Mouse (Mus musculus): ENCODE results near the gene Olfr821. TPM values are rescaled to one million over a fixed set of nuclear protein-coding genes. Genes with fewer than 3 reads are reported as not detected.

Gene Olfr821
- total and polyA plus RNA-seq, 3 experiments = not detected

DNA sequence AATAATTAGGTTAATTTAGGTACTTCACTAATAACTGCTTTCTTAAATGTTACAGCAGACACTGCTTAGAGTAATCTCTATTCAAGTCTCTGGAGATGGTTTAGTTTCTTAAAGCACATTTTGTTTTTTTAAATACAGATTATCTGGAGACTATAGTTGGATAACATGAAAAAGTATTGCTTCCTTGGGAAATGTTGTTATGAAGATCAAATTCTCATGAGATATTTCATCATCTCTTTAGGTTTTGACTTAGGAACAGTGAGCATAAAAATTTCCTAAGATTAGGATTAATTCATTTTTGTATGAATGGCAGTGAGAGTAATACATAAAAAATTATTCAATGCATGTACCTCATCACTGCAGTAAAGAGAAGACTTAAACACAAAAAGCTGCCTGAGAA, 40.8 kb downstream of the Olfr821 start, which contains the start of gene Olfr822:
TSS of gene Olfr822 (plus strand) at position 301 of the 400 bp plus-strand sequence.
- Histone ChIP-seq H3K4me1 (ENCODE audit: insufficient read depth, low read depth, low read length) (no peaks in the 10 kb centered on the region), H3K9me3 (replicated peaks) (no peaks in the 10 kb centered on the region), H3K4me3 (ENCODE audit: low read depth, low read length) (no peak within 1 kb of the TSS), H3K36me3 (replicated peaks) (no peaks in the 10 kb centered on the region), H3K27me3 (ENCODE audit: insufficient read depth, low read length) (no peaks in the 10 kb centered on the region)
- TF ChIP-seq POLR2AphosphoS5 (IDR thresholded peaks at IDR 0.05; ENCODE audit: insufficient replicate concordance, low read depth, low read length) (no peak), CTCF (IDR thresholded peaks at IDR 0.05; ENCODE audit: low read depth, low read length) (no peak), TAL1 (conservative IDR thresholded peaks at IDR 0.05; ENCODE audit: low read depth, low read length) (no peak), GATA1 (IDR thresholded peaks at IDR 0.05; ENCODE audit: borderline replicate concordance, low read length) (no peak), GATA2 (IDR thresholded peaks at IDR 0.05; ENCODE audit: borderline replicate concordance, low read depth, low read length) (no peak)
- no peak for DNase-seq (ENCODE audit: low spot score)
- ATAC-seq (ENCODE audit: extremely low read depth, insufficient number of reproducible peaks, low FRiP score, poor library complexity, severe bottlenecking) = no peak

Other genes with a start within 250 kb of the Olfr821 start
- gene Olfr810, start 235.4 kb upstream of the Olfr821 start, total RNA-seq (2014; fragmentation: Nextera tagmentation) = not detected in 2 replicates
- 0.05 and 0.06 TPM in 2 replicates for gene Olfr810, start 235.4 kb upstream of the Olfr821 start, total RNA-seq (2017)
- not detected in 2 replicates for gene Olfr810, start 235.4 kb upstream of the Olfr821 start, polyA plus RNA-seq (2012)
- not detected in 2 replicates for gene Olfr811, start 226.0 kb upstream of the Olfr821 start, total RNA-seq (2014; fragmentation: Nextera tagmentation)
- 0.12 and 0.16 TPM in 2 replicates for gene Olfr811, start 226.0 kb upstream of the Olfr821 start, total RNA-seq (2017)
- gene Olfr811, start 226.0 kb upstream of the Olfr821 start, polyA plus RNA-seq (2012) = not detected in 2 replicates
- not detected in 2 replicates for gene Olfr812, start 184.3 kb upstream of the Olfr821 start, total RNA-seq (2014; fragmentation: Nextera tagmentation)
- not detected in 2 replicates for gene Olfr812, start 184.3 kb upstream of the Olfr821 start, total RNA-seq (2017)
- not detected in 2 replicates for gene Olfr812, start 184.3 kb upstream of the Olfr821 start, polyA plus RNA-seq (2012)
- not detected in 2 replicates for gene Olfr813, start 175.0 kb upstream of the Olfr821 start, total RNA-seq (2014; fragmentation: Nextera tagmentation)
- 0.22 and 0.35 TPM in 2 replicates for gene Olfr813, start 175.0 kb upstream of the Olfr821 start, total RNA-seq (2017)
- gene Olfr813, start 175.0 kb upstream of the Olfr821 start, polyA plus RNA-seq (2012) = not detected in 2 replicates
- gene Olfr814, start 150.5 kb upstream of the Olfr821 start, total RNA-seq (2014; fragmentation: Nextera tagmentation) = not detected in 2 replicates
- 0.05 and 0.06 TPM in 2 replicates for gene Olfr814, start 150.5 kb upstream of the Olfr821 start, total RNA-seq (2017)
- not detected in 2 replicates for gene Olfr814, start 150.5 kb upstream of the Olfr821 start, polyA plus RNA-seq (2012)
- not detected in 2 replicates for gene Olfr815, start 124.5 kb upstream of the Olfr821 start, total RNA-seq (2014; fragmentation: Nextera tagmentation)
- not detected in 2 replicates for gene Olfr815, start 124.5 kb upstream of the Olfr821 start, total RNA-seq (2017)
- 0.07 TPM in 1 of 2 replicates, not detected in the other for gene Olfr815, start 124.5 kb upstream of the Olfr821 start, polyA plus RNA-seq (2012)
- gene Olfr816, start 114.8 kb upstream of the Olfr821 start, total RNA-seq (2014; fragmentation: Nextera tagmentation) = not detected in 2 replicates
- gene Olfr816, start 114.8 kb upstream of the Olfr821 start, total RNA-seq (2017) = 0.17 TPM in 1 of 2 replicates, not detected in the other
- not detected in 2 replicates for gene Olfr816, start 114.8 kb upstream of the Olfr821 start, polyA plus RNA-seq (2012)
- gene Olfr818, start 81.2 kb upstream of the Olfr821 start, total RNA-seq (2014; fragmentation: Nextera tagmentation) = not detected in 2 replicates
- gene Olfr818, start 81.2 kb upstream of the Olfr821 start, total RNA-seq (2017) = 0.29 TPM in 1 of 2 replicates, not detected in the other
- gene Olfr818, start 81.2 kb upstream of the Olfr821 start, polyA plus RNA-seq (2012) = not detected in 2 replicates
- gene Olfr819, start 63.1 kb upstream of the Olfr821 start, total RNA-seq (2014; fragmentation: Nextera tagmentation) = not detected in 2 replicates
- gene Olfr819, start 63.1 kb upstream of the Olfr821 start, total RNA-seq (2017) = 0.12 and 0.16 TPM in 2 replicates
- not detected in 2 replicates for gene Olfr819, start 63.1 kb upstream of the Olfr821 start, polyA plus RNA-seq (2012)
- gene Olfr247, start 54.2 kb upstream of the Olfr821 start, total RNA-seq (2014; fragmentation: Nextera tagmentation) = not detected in 2 replicates
- gene Olfr247, start 54.2 kb upstream of the Olfr821 start, total RNA-seq (2017) = not detected in 2 replicates
- not detected in 2 replicates for gene Olfr247, start 54.2 kb upstream of the Olfr821 start, polyA plus RNA-seq (2012)
- gene Gm10310, start 45.3 kb upstream of the Olfr821 start, total RNA-seq (2014; fragmentation: Nextera tagmentation) = not detected in 2 replicates
- gene Gm10310, start 45.3 kb upstream of the Olfr821 start, total RNA-seq (2017) = 0.12 and 0.22 TPM in 2 replicates
- not detected in 2 replicates for gene Gm10310, start 45.3 kb upstream of the Olfr821 start, polyA plus RNA-seq (2012)
- gene Olfr820, start 17.7 kb upstream of the Olfr821 start, total RNA-seq (2014; fragmentation: Nextera tagmentation) = not detected in 2 replicates
- gene Olfr820, start 17.7 kb upstream of the Olfr821 start, total RNA-seq (2017) = 0.27 TPM in 1 of 2 replicates, not detected in the other
- gene Olfr820, start 17.7 kb upstream of the Olfr821 start, polyA plus RNA-seq (2012) = not detected in 2 replicates
- not detected in 2 replicates for gene Olfr822, start 40.9 kb downstream of the Olfr821 start, total RNA-seq (2014; fragmentation: Nextera tagmentation)
- 0.06 and 0.11 TPM in 2 replicates for gene Olfr822, start 40.9 kb downstream of the Olfr821 start, total RNA-seq (2017)
- gene Olfr822, start 40.9 kb downstream of the Olfr821 start, polyA plus RNA-seq (2012) = not detected in 2 replicates
- gene Olfr823, start 85.0 kb downstream of the Olfr821 start, total RNA-seq (2014; fragmentation: Nextera tagmentation) = not detected in 2 replicates
- not detected in 2 replicates for gene Olfr823, start 85.0 kb downstream of the Olfr821 start, total RNA-seq (2017)
- gene Olfr823, start 85.0 kb downstream of the Olfr821 start, polyA plus RNA-seq (2012) = not detected in 2 replicates
- gene Olfr824, start 99.7 kb downstream of the Olfr821 start, total RNA-seq (2014; fragmentation: Nextera tagmentation) = not detected in 2 replicates
- 0.27 TPM in 1 of 2 replicates, not detected in the other for gene Olfr824, start 99.7 kb downstream of the Olfr821 start, total RNA-seq (2017)
- not detected in 2 replicates for gene Olfr824, start 99.7 kb downstream of the Olfr821 start, polyA plus RNA-seq (2012)
- gene Olfr825, start 136.4 kb downstream of the Olfr821 start, total RNA-seq (2014; fragmentation: Nextera tagmentation) = not detected in 2 replicates
- 0.12 and 0.27 TPM in 2 replicates for gene Olfr825, start 136.4 kb downstream of the Olfr821 start, total RNA-seq (2017)
- not detected in 2 replicates for gene Olfr825, start 136.4 kb downstream of the Olfr821 start, polyA plus RNA-seq (2012)
- gene Olfr826, start 153.8 kb downstream of the Olfr821 start, total RNA-seq (2014; fragmentation: Nextera tagmentation) = not detected in 2 replicates
- gene Olfr826, start 153.8 kb downstream of the Olfr821 start, total RNA-seq (2017) = 0.16 TPM in 1 of 2 replicates, not detected in the other
- gene Olfr826, start 153.8 kb downstream of the Olfr821 start, polyA plus RNA-seq (2012) = not detected in 2 replicates
- not detected in 2 replicates for gene Olfr827, start 184.1 kb downstream of the Olfr821 start, total RNA-seq (2014; fragmentation: Nextera tagmentation)
- gene Olfr827, start 184.1 kb downstream of the Olfr821 start, total RNA-seq (2017) = 0.06 and 0.33 TPM in 2 replicates
- gene Olfr827, start 184.1 kb downstream of the Olfr821 start, polyA plus RNA-seq (2012) = not detected in 2 replicates
- gene Neurod4, start 249.9 kb downstream of the Olfr821 start, total RNA-seq (2014; fragmentation: Nextera tagmentation) = not detected in 2 replicates
- gene Neurod4, start 249.9 kb downstream of the Olfr821 start, total RNA-seq (2017) = 0.60 and 0.64 TPM in 2 replicates
- not detected in 2 replicates for gene Neurod4, start 249.9 kb downstream of the Olfr821 start, polyA plus RNA-seq (2012)

Data from G1E (cell line).